Mouse (Mus musculus) forebrain, embryonic 13.5 days (tissue): Measurements from ENCODE around the gene Prrg2. TPM values are rescaled to one million over a fixed set of nuclear protein-coding genes. Genes with fewer than 3 reads are reported as not detected.

Experiments
- ATAC-seq: fragments of 200-750 bp; cut with Nextera tagmentation; 2 replicates; pipeline ENCODE4 v1.8.0; 2017
- H3K27ac ChIP-seq: fragments of 300-500 bp; sonication (generic); 2 replicates; pipeline ENCODE4 v1.5.1; 2015; ENCODE audit warnings: inconsistent platforms, mild to moderate bottlenecking, moderate library complexity
- H3K27me3 ChIP-seq: fragments of 300-500 bp; sonication (generic); 2 replicates; pipeline ENCODE4 v1.6.1; 2015; ENCODE audit warnings: mild to moderate bottlenecking, inconsistent platforms
- H3K36me3 ChIP-seq: fragments of 300-500 bp; sonication (generic); 2 replicates; pipeline ENCODE4 v1.6.1; 2015; ENCODE audit warnings: mild to moderate bottlenecking, inconsistent platforms; ENCODE audit not compliant: poor library complexity, severe bottlenecking
- H3K4me1 ChIP-seq: fragments of 300-500 bp; sonication (generic); 2 replicates; pipeline ENCODE4 v1.6.1; 2015; ENCODE audit warnings: inconsistent platforms
- H3K4me2 ChIP-seq: fragments of 300-500 bp; sonication (generic); 2 replicates; pipeline ENCODE4 v1.6.1; 2015; ENCODE audit warnings: inconsistent platforms, mild to moderate bottlenecking, moderate library complexity
- H3K4me3 ChIP-seq: fragments of 300-500 bp; sonication (generic); 2 replicates; pipeline ENCODE4 v1.5.1; 2015; ENCODE audit warnings: mild to moderate bottlenecking, inconsistent platforms
- H3K9ac ChIP-seq: fragments of 300-500 bp; sonication (generic); 2 replicates; pipeline ENCODE4 v1.6.1; 2015; ENCODE audit warnings: mild to moderate bottlenecking, inconsistent platforms
- H3K9me3 ChIP-seq: fragments of 300-500 bp; sonication (generic); replicated peaks from 2 replicates; pipeline ENCODE4 v1.6.1; 2016; ENCODE audit warnings: inconsistent platforms
- WGBS: fragments of 180-500 bp; shearing (Covaris S2); methylation state at CpG from one replicate; pipeline ENCODE4 v1.1.7; 2015; 5-methylcytosine and 5-hydroxymethylcytosine counted together
- polyA plus RNA-seq: library from polyadenylated mRNA; unstranded; fragments of >200 nt; fragmentation: Nextera tagmentation; extraction: Ambion mirVana; gene quantifications from 2 replicates; pipeline ENCODE4 v1.2.1, GENCODE M21; 2015

Gene Prrg2
- polyA plus RNA-seq, 1 experiment from 2014 or later = 14.8 TPM

DNA sequence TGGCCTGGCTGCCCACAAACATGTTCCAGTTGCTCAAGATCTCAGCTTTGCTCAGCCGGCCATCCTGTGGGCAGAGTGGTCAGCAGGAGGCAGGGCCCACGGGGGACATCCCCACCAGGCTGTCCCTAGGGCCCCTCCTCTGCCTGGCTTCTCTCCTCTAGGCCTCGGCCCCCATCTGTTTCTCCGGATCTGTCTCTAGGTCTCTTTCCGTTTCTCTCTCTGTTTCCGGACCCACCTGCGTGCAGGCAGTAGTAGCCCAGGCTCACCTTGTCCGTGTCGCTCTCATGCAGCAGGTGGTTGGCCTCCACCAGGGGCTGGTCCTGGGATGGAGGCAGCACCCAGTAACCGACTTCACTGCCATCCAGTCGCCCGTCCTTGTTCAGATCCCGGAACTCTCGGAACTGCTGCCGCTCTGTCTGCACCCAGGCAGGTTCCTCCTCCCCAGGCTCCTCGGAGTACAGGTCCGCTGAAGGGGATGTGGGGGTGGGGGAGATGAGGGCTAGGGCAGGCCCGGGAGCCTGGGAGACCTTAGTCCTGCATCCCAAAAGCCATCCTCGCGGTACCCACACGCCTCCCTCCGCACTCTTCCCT is 20.9 kb upstream of the Prrg2 start:
- 85% methylated on average over 22 of the region's 22 CpGs for WGBS

DNA sequence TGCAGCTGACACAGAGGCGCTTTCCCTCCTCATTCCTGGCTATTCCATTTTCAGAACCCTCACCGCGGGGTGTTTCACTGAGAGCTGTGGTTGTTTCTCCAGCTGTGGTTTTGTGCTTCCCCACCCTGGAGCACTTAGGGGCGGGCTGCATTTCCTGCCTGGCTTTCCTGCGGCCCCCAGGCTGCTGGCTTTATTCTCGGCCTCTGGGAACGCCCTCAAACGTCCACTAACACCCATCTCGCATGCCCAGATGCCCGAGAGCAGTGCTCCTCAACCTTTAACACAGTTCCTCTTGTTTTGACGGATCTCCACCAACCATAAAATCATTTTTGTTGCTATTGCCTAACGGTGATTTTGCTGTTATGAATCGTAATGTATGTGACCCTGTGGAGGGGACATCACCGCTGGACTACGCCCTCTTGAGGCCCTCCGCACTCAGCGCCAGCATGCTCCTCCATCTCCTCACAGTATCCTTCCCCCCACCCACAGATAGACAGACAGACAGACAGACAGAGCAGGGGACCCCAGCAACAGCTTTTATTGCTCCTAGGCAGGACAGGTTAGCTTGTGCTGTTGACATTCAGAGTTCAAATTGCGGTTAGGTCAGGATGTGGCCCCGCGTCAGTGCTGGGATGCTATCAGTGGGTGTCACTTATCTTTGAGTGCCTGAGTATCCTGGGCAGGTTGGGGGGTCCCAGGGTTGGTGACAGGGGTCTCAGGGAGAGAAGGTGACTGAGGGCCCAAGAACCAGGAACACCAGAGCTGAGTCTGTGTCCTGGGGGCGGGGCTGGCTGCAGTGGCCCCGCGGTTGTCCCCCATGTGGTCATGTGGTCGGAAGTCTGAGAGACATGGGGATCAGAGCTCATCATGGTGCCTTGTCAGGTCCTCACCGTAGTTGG is 20.2 kb upstream of the Prrg2 start:
- no peak for ATAC-seq
- H3K4me1 ChIP-seq = no peaks in the 10 kb centered on the region
- no peaks in the 10 kb centered on the region for H3K27me3 ChIP-seq
- H3K4me3 ChIP-seq = no peak overlapping the region
- H3K27ac ChIP-seq = peak overlapping the region; percentile 27
- 76% methylated on average over 25 of the region's 25 CpGs for WGBS
- H3K9me3 ChIP-seq = no peaks in the 10 kb centered on the region
- no peak overlapping the region for H3K4me2 ChIP-seq
- 0 out of 2 replicates have a peak overlapping the region, but pooled peaks have one; percentile 4 for H3K9ac ChIP-seq
- peaks cover 44% of the 10 kb centered on the region for H3K36me3 ChIP-seq

More for the DNA sequence above, 20.9 kb upstream of the Prrg2 start:
- no peak overlapping the region for H3K4me3 ChIP-seq
- no peaks in the 10 kb centered on the region for H3K4me1 ChIP-seq
- no peak overlapping the region for H3K4me2 ChIP-seq
- H3K9me3 ChIP-seq = no peaks in the 10 kb centered on the region
- peak overlapping the region; percentile 35; the same call in 1 of the 2 replicates for H3K27ac ChIP-seq
- H3K9ac ChIP-seq = no peak overlapping the region
- ATAC-seq = no peak
- H3K27me3 ChIP-seq = no peaks in the 10 kb centered on the region
- peaks cover 48% of the 10 kb centered on the region for H3K36me3 ChIP-seq

DNA sequence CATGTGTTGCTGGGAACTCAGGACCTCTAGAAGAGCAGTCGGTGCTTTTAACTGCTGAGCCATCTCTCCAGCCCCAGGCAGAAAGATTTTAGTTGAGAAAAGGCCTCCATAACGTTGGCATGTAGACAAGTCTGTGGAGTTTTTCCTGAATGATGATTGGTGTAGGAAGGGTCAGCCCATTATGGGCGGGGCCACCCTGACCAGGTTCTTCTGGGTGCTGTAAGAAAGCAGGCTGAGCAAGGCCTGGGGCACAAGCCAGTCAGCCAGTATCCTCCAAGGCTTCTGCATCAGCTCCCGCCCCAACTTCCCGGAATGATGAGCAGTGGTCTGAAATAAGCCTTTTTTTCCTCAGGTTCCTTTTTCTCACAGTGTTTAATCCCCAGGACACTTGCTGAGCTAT is 18.5 kb upstream of the Prrg2 start:
- WGBS = 39% methylated on average over 5 of the region's 5 CpGs
- no peak overlapping the region for H3K4me3 ChIP-seq
- no peaks in the 10 kb centered on the region for H3K27me3 ChIP-seq
- H3K4me2 ChIP-seq = no peak overlapping the region
- peaks cover 45% of the 10 kb centered on the region for H3K36me3 ChIP-seq
- no peak overlapping the region for H3K9ac ChIP-seq
- no peaks in the 10 kb centered on the region for H3K4me1 ChIP-seq
- no peak for ATAC-seq
- no peak overlapping the region for H3K27ac ChIP-seq
- H3K9me3 ChIP-seq = no peaks in the 10 kb centered on the region

DNA sequence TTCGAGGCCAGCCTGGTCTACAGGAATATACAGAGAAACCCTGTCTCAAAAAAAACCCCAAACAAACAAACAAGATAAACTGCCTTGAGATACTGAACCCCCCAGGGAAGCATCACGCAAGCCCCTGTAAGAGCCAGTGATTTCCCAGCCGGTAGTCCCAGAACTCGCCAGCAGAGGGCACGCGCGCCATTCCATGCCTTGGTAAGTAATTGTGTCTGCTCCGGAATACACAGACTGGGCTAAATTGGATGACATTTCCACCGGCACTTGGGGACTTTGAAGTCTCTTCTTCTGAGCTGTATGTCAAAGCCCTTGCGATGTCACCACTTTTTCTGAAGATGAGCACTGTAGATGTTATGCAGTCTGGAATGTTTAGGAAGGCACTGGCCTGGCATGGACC is 17.4 kb upstream of the Prrg2 start:
- 1% methylated on average over 10 of the region's 10 CpGs for WGBS
- ATAC-seq = peak; percentile 66
- H3K4me3 ChIP-seq = no peak overlapping the region
- H3K36me3 ChIP-seq = peaks cover 50% of the 10 kb centered on the region
- no peaks in the 10 kb centered on the region for H3K27me3 ChIP-seq
- no peaks in the 10 kb centered on the region for H3K9me3 ChIP-seq
- no peak overlapping the region for H3K9ac ChIP-seq
- H3K4me2 ChIP-seq = no peak overlapping the region
- no peak overlapping the region for H3K27ac ChIP-seq
- H3K4me1 ChIP-seq = no peaks in the 10 kb centered on the region

DNA sequence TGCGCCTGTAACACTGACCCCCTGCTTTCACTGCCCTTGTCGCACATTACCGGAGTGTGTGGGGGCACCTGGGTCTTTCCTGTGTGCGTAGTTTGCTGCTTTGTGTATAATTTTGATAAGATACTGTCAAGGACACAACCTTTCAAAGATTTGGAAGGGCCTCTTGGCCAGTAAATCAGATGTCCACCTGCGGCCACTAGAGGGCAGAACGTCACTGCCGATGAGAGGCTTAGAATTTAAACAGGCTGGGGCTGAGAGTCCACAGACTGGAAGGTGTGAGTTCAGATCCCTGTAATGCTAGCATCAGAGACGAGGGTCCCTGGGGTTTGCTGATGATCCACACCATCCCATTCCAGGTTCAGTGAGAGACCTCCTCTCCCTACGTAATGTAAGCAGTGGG is 16.0 kb upstream of the Prrg2 start:
- WGBS = 41% methylated on average over 9 of the region's 9 CpGs
- no peaks in the 10 kb centered on the region for H3K4me1 ChIP-seq
- H3K4me2 ChIP-seq = no peak overlapping the region
- no peaks in the 10 kb centered on the region for H3K27me3 ChIP-seq
- H3K9me3 ChIP-seq = no peaks in the 10 kb centered on the region
- no peak overlapping the region for H3K4me3 ChIP-seq
- H3K36me3 ChIP-seq = peaks cover 54% of the 10 kb centered on the region
- H3K9ac ChIP-seq = no peak overlapping the region
- no peak overlapping the region for H3K27ac ChIP-seq
- peak; percentile 39; the same call in 1 of the 2 replicates for ATAC-seq

DNA sequence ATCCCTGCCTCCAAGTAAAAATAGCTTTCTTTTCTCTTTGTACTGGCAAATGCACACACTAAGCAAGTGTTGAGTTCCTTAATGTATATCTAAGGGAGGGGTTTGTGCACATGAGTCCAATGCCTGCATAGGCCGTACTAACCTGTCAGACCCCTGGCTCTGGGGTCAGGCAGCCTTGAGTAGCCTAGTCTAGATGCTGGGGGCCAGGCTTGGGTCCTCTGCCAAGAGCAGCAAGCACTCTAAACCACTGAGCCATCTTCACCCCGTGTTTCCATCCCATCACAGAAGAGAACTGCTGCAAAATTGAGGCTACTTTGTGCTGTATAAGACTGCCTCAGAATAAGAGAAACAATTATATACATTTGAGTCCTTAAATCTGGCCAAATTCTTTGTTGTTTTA is 15.4 kb upstream of the Prrg2 start:
- WGBS = 88% methylated on average over 2 of the region's 2 CpGs
- no peak overlapping the region for H3K4me3 ChIP-seq
- ATAC-seq = no peak
- no peaks in the 10 kb centered on the region for H3K27me3 ChIP-seq
- no peak overlapping the region for H3K4me2 ChIP-seq
- no peak overlapping the region for H3K9ac ChIP-seq
- no peaks in the 10 kb centered on the region for H3K4me1 ChIP-seq
- no peaks in the 10 kb centered on the region for H3K9me3 ChIP-seq
- peaks cover 52% of the 10 kb centered on the region for H3K36me3 ChIP-seq
- H3K27ac ChIP-seq = no peak overlapping the region

DNA sequence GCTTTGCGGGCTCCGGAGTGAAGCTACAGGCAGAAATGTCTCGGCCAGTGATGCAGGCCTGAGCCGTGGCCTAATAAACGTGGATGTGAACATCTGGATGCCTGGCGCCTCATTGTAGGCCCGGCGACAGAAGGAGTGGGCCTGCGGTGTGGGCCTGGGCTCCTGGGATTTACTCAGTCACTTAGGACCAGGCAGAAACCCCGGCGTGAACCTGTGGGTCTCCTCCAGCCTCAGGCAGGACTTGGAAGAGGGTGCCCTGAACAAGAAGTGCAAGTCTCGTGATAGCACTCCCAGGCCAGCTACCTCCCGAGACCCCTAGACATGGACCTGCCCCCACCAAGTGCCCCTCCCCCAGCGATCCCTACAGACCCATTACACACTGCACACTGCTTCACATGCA is 14.8 kb upstream of the Prrg2 start:
- Histone ChIP-seq H3K9ac (no peak overlapping the region), H3K27me3 (no peaks in the 10 kb centered on the region), H3K4me3 (no peak overlapping the region), H3K36me3 (peaks cover 49% of the 10 kb centered on the region), H3K4me2 (no peak overlapping the region), H3K27ac (no peak overlapping the region), H3K4me1 (no peaks in the 10 kb centered on the region), H3K9me3 (no peaks in the 10 kb centered on the region)
- no peak for ATAC-seq
- 89% methylated on average over 14 of the region's 14 CpGs for WGBS

DNA sequence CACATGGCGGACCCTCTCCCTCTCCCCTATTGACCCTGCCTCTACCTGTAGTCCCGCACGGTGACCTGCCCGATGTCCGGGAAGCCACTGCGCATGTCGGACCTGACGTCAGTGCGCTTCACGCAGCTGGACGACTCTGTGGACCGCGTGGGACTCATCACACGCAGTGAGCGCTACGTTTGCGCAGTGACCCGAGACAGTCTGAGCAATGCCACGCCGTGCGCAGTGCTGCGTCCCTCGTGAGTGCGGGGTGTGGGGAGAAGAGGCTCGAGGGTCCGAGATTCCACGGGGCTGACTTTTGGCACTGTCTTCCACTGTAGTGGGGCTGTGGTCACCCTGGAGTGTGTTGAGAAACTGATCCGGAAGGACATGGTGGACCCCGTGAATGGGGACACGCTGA is 14.0 kb upstream of the Prrg2 start:
- Histone ChIP-seq H3K27ac (no peak overlapping the region), H3K9me3 (no peaks in the 10 kb centered on the region), H3K9ac (no peak overlapping the region; the same call in 1 of the 2 replicates), H3K27me3 (no peaks in the 10 kb centered on the region), H3K36me3 (peaks cover 49% of the 10 kb centered on the region), H3K4me2 (no peak overlapping the region), H3K4me3 (no peak overlapping the region), H3K4me1 (no peaks in the 10 kb centered on the region)
- 92% methylated on average over 30 of the region's 30 CpGs for WGBS
- no peak for ATAC-seq

DNA sequence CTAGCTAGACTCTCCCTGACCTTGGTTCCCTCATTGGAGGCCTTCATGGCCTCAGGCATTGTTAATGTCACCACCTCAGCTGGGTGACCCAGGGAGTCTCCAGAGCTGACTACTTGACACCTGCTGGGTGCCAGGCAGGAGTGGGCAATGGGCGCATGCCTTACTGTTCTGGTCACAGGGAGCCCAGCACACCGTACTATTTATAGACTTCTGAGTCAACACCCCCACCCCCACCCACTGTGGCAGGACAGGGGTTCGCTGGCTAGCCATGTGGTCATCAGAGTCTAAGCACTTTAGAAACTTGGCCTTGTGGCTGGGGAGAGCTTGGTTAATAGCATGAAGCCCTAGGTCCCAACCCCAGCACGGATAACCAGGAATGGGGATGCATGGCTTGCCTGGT is 12.9 kb upstream of the Prrg2 start:
- Histone ChIP-seq H3K4me2 (no peak overlapping the region), H3K4me3 (no peak overlapping the region), H3K9ac (no peak overlapping the region), H3K27me3 (no peaks in the 10 kb centered on the region), H3K9me3 (no peaks in the 10 kb centered on the region), H3K27ac (no peak overlapping the region), H3K36me3 (peaks cover 49% of the 10 kb centered on the region), H3K4me1 (no peaks in the 10 kb centered on the region)
- WGBS = 89% methylated on average over 4 of the region's 4 CpGs
- ATAC-seq = no peak

DNA sequence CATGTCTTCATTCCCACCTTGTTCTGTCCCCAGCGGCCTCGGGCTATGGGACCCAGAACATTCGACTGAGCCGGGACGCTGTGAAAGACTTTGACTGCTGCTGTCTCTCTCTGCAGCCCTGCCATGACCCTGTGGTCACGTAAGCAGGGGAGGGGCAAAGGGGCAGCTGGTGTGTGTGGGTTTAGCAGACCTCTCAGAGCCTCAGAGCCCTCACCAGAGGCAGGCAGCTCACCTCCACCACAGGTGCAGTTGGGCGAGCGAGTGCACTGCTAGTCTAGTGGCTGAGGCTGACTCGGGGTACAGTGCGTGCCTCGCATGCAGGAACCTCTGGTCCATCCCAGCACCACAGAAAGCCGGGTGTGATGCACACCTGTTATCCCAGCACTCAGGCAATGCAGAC is 11.5 kb upstream of the Prrg2 start:
- no peak for ATAC-seq
- no peaks in the 10 kb centered on the region for H3K4me1 ChIP-seq
- H3K27me3 ChIP-seq = no peaks in the 10 kb centered on the region
- no peak overlapping the region for H3K4me2 ChIP-seq
- no peak overlapping the region for H3K27ac ChIP-seq
- H3K9me3 ChIP-seq = no peaks in the 10 kb centered on the region
- peaks cover 49% of the 10 kb centered on the region for H3K36me3 ChIP-seq
- no peak overlapping the region for H3K9ac ChIP-seq
- H3K4me3 ChIP-seq = no peak overlapping the region
- WGBS = 92% methylated on average over 12 of the region's 12 CpGs

DNA sequence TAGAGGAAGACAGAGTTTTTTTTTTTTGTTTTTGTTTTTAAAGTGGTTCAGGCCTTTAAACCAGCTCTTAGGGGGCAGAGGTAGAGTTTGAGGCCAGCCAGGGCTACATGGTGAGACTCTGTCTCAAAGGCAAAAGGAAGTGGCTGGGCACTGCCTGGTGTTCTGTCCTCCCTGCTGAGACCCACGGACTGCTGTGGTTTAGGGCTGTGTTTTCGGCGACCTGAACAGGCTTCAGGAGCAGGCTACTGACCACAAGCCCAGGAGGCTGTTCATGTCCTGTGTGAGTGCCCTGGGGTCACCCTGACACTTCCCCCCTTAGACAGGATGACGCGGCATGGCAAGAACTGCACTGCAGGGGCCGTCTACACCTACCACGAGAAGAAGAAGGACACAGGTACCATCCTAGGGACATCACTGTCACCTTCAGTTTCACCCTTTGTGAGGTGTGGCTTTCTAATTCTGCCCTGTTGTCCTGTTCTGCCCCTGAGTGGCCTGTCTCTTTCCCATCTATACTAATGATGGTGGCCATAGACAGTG is 10.8 kb upstream of the Prrg2 start:
- H3K36me3 ChIP-seq = peaks cover 49% of the 10 kb centered on the region
- no peaks in the 10 kb centered on the region for H3K9me3 ChIP-seq
- 75% methylated on average over 7 of the region's 7 CpGs for WGBS
- no peak overlapping the region for H3K4me2 ChIP-seq
- no peak for ATAC-seq
- H3K4me1 ChIP-seq = no peaks in the 10 kb centered on the region
- H3K9ac ChIP-seq = no peak overlapping the region
- no peak overlapping the region for H3K27ac ChIP-seq
- H3K4me3 ChIP-seq = no peak overlapping the region
- H3K27me3 ChIP-seq = no peaks in the 10 kb centered on the region

DNA sequence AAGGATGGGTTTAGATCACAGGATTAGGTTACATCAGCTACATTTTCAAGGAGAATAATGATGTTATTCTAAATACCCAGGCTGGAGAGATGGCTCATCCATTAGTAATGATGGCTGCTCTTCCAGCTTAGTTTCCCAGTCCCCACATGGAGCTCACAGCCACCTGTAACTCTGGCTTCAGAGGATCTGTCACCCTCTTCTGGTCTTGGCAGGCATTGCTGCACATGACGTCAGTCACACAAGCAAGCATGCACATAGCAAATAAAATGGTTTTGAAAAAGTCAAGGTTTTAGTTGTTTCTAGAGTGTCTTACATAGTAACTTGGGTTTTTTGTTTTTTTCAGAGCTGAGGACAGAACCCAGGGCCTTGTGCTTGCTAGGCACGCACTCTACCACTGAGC is 9.8 kb upstream of the Prrg2 start:
- ATAC-seq = no peak
- Histone ChIP-seq H3K9me3 (no peaks in the 10 kb centered on the region), H3K4me3 (no peak overlapping the region), H3K27ac (no peak overlapping the region), H3K9ac (no peak overlapping the region), H3K27me3 (no peaks in the 10 kb centered on the region), H3K4me1 (no peaks in the 10 kb centered on the region), H3K4me2 (no peak overlapping the region), H3K36me3 (peaks cover 42% of the 10 kb centered on the region)
- 74% methylated on average over 2 of the region's 2 CpGs for WGBS
